Mouse (Mus musculus) bone marrow, adult 2 months (tissue): ENCODE measurements around the gene Rps6ka5.

Source experiments
- CTCF ChIP-seq: fragments of 200-500 bp; IDR thresholded peaks from 2 replicates; pipeline ENCODE4 v1.5.1; 2011; ENCODE audit warnings: low read length, control low read depth; ENCODE audit not compliant: control insufficient read depth, insufficient read depth
- POLR2A ChIP-seq: fragments of 200-500 bp; IDR thresholded peaks from 2 replicates; pipeline ENCODE4 v1.6.1; 2011; ENCODE audit warnings: low read depth, mild to moderate bottlenecking, control low read depth, low read length, borderline replicate concordance; ENCODE audit not compliant: control insufficient read depth

- no peak for TF ChIP-seq CTCF
- no peak for TF ChIP-seq POLR2A
These were observed 15.0 kb downstream of the Rps6ka5 start for GRCm38 (mm10) chr12:100711819-100712218.
